Mouse (Mus musculus) limb, embryonic 14.5 days (tissue): ENCODE results near the gene Gm4836. TPM values are rescaled to one million over a fixed set of nuclear protein-coding genes. Genes with fewer than 3 reads are reported as not detected.
"Not testable (repeated sequence)": the region's sequence is repeated elsewhere in the genome, so short reads cannot be mapped to it uniquely, and the experiment has no call there.

Experiments used
- ATAC-seq: fragments of 200-750 bp; cut with Nextera tagmentation; 2 replicates; pipeline ENCODE4 v1.8.0; 2017; ENCODE audit warnings: low read depth, moderate number of reproducible peaks, moderate TSS enrichment; ENCODE audit not compliant: low FRiP score
- DNase-seq: peaks from one replicate; pipeline ENCODE4 v3.0.0-alpha.2; 2015; ENCODE audit warnings: low spot score
- H3K27ac ChIP-seq: fragments of 300-500 bp; sonication (generic); replicated peaks from 2 replicates; pipeline ENCODE4 v1.5.1; 2014; ENCODE audit warnings: low read depth, mild to moderate bottlenecking, low read length, moderate library complexity, mixed read lengths
- H3K27me3 ChIP-seq: fragments of 300-500 bp; sonication (generic); 2 replicates; pipeline ENCODE4 v1.6.1; 2014; ENCODE audit warnings: low read length, mixed read lengths; ENCODE audit not compliant: control insufficient read depth, insufficient read depth
- H3K36me3 ChIP-seq: fragments of 300-500 bp; sonication (generic); 2 replicates; pipeline ENCODE4 v1.6.1; 2014; ENCODE audit warnings: mild to moderate bottlenecking, low read length, moderate library complexity, mixed read lengths; ENCODE audit not compliant: control insufficient read depth, insufficient read depth
- H3K4me1 ChIP-seq: fragments of 300-500 bp; sonication (generic); 2 replicates; pipeline ENCODE4 v1.6.1; 2014; ENCODE audit warnings: antibody characterized with exemption, low read length, mixed read lengths; ENCODE audit not compliant: control insufficient read depth, insufficient read depth
- H3K4me2 ChIP-seq: fragments of 300-500 bp; sonication (generic); replicated peaks from 2 replicates; pipeline ENCODE4 v1.6.1; 2014; ENCODE audit warnings: low read depth, mild to moderate bottlenecking, low read length, moderate library complexity; ENCODE audit not compliant: severe bottlenecking
- H3K4me3 ChIP-seq: fragments of 300-500 bp; sonication (generic); replicated peaks from 2 replicates; pipeline ENCODE4 v1.5.1; 2014; ENCODE audit warnings: low read length
- H3K9ac ChIP-seq: fragments of 300-500 bp; sonication (generic); 2 replicates; pipeline ENCODE4 v1.6.1; 2014; ENCODE audit warnings: mild to moderate bottlenecking, low read depth, low read length, moderate library complexity; ENCODE audit not compliant: severe bottlenecking
- H3K9me3 ChIP-seq: fragments of 300-500 bp; sonication (generic); 2 replicates; pipeline ENCODE4 v1.6.1; 2016; ENCODE audit warnings: low read length; ENCODE audit not compliant: control insufficient read depth
- WGBS: fragments of 180-500 bp; shearing (Covaris S2); extraction: QIAGEN DNeasy Blood & Tissue Kit; methylation state at CpG from one replicate; pipeline ENCODE4 v1.1.7; 2014; 5-methylcytosine and 5-hydroxymethylcytosine counted together
- polyA plus RNA-seq, 2 experiments: library from polyadenylated mRNA; depleted of rRNA in 1 of 2; stranded (reverse) in 1 of 2; unstranded in 1 of 2; fragments of >200 nt; fragmentation: Nextera tagmentation in 1 of 2; extraction: Ambion mirVana in 1 of 2; gene quantifications; 2 replicates each; pipeline versions ENCODE4 v1.2.1 to v1.2.3; 2012 to 2014

Gene Gm4836
- polyA plus RNA-seq (2012; rRNA removed) (not detected in 2 replicates), polyA plus RNA-seq (2014; fragmentation: Nextera tagmentation; extraction: Ambion mirVana) (not detected in 2 replicates)

DNA sequence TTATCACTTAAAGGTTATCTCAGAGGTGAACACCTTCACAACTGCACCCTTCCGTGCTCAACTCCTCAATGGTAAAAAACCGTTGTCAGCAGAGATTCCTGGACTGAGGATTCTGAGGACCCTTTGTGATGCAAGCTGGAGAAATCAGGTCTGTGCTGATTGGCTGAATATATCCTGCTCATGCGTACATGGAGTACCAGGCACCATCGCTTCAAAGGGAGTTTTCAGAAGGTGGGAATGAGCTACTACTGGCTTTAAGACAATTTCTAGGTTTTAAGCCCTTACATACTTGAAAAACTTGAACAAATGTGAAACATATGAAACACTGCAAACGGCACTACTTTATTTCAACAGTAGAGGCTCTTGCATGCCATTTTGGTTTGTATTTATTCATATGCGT is at the start of gene Gm4836:
Gene Gm4836, minus strand, starts transcription at position 101 of the 400 bp plus-strand sequence.
- H3K27me3 ChIP-seq, H3K4me3 ChIP-seq, ATAC-seq, H3K4me1 ChIP-seq, H3K9me3 ChIP-seq, H3K4me2 ChIP-seq, H3K36me3 ChIP-seq, H3K9ac ChIP-seq, H3K27ac ChIP-seq, DNase-seq: not testable (repeated sequence)
- no CpG with 5 or more reads among the region's 6 CpGs for WGBS
